Mouse (Mus musculus) olfactory bulb, adult 2 months (tissue): ENCODE measurements around the gene Cwh43.

Experiments
- CTCF ChIP-seq: fragments of 200-500 bp; IDR thresholded peaks from 2 replicates; pipeline ENCODE4 v1.5.1; 2012; ENCODE audit warnings: low read depth, mild to moderate bottlenecking, low read length, moderate library complexity; ENCODE audit not compliant: insufficient read depth
- POLR2A ChIP-seq: fragments of 200-500 bp; IDR thresholded peaks from 2 replicates; pipeline ENCODE4 v1.6.1; 2012; ENCODE audit warnings: mild to moderate bottlenecking, low read depth, low read length, moderate library complexity; ENCODE audit not compliant: insufficient read depth

DNA sequence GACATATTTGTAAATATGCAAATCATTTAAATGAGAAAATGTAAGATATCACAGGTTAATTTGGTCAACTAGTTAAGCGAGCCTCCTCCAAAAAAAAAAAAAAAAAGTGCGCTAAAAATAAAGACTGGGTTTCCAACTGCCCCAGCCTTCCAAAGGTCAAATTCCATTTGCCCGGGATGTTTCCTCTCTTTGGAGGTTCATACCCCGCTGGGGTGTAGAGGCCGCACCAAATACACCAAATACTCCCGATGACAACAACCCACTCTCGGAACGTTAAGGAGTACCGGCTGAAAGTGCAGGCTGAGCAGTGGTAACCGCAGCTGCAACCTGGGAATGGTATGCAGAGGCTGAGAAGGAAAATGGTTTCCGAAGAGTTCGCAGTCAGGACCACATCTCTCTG lies 45.6 kb upstream of the Cwh43 start:
- no peak for TF ChIP-seq CTCF
- no peak for TF ChIP-seq POLR2A
